Mouse (Mus musculus): Measurements from ENCODE around the gene A3galt2.
A peak's percentile ranks its signal among the peaks of the same experiment; 100 is the strongest.

A3galt2 gene

GRCm38 (mm10) chr4:128755064-128755463 is at the start of gene A3galt2:
TSS of gene A3galt2 (plus strand) at chr4:128755364.
- no peak for DNase-seq

GRCm38 (mm10) chr4:128706626-128707025 is 48.5 kb upstream of the A3galt2 start:
- no peak for DNase-seq

- no peak for DNase-seq
These were observed 47.8 kb upstream of the A3galt2 start for GRCm38 (mm10) chr4:128707384-128707783.

GRCm38 (mm10) chr4:128709061-128709780 is 45.9 kb upstream of the A3galt2 start:
- no peak for DNase-seq

DNA sequence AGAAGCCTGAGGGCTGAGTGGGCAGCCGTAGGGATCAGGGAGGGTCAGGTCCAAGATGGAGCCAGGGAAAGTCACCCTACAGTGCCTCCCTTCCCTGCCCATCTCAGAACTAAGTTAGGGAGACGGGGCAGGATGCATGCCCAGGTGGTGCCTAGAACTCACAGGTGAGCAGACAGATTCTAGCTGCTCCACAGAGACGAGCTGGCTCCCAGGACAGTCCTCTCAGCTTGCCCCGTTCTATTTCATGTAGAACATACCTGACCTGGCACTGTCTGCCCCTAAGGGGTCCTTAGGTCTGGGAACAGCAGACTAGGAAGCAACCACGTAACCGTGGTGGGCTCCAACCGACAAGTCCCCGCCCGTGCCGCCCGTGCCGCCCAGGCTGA is 45.4 kb upstream of the A3galt2 start:
- no peak for DNase-seq

DNA sequence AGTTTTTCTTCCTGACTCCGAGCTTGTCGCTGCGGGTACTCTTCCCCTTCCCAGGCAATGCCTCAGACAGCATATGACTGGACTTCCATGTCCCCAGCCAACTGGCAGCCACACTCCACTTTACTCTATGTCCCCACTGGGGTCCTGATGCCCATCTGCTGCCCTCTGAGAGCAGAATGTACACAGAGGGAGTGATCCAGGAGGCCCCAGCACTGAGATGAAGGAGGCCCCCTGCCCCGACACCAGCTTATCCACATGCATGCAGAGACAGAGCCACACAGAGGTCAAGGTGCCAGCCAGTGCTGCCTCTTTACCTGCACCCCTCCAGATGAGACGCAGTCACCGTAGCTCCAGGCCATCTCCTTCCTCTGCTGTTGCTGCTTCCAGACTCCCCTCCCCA is 44.9 kb upstream of the A3galt2 start:
- no peak for DNase-seq

DNA sequence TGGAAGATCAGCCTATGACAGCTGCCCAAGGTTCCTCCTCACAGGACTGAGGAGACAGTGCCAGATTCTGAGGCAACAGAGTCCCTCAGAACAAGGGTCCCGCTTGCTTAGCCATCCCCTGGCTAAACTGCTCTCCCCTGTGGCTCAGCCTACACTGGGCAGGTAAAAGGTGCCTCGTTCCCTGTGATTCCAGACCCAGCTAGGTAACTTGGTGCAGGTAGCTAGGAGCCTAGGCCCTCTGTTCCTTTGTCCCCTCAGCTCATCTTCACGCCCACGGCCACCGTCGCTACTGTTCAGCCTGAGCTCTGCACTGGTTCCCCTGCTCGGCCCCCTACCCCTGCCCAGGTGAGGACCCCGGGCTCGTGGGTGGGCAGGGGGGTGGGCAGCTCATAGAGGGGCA is 44.4 kb upstream of the A3galt2 start:
- no peak for DNase-seq

DNA sequence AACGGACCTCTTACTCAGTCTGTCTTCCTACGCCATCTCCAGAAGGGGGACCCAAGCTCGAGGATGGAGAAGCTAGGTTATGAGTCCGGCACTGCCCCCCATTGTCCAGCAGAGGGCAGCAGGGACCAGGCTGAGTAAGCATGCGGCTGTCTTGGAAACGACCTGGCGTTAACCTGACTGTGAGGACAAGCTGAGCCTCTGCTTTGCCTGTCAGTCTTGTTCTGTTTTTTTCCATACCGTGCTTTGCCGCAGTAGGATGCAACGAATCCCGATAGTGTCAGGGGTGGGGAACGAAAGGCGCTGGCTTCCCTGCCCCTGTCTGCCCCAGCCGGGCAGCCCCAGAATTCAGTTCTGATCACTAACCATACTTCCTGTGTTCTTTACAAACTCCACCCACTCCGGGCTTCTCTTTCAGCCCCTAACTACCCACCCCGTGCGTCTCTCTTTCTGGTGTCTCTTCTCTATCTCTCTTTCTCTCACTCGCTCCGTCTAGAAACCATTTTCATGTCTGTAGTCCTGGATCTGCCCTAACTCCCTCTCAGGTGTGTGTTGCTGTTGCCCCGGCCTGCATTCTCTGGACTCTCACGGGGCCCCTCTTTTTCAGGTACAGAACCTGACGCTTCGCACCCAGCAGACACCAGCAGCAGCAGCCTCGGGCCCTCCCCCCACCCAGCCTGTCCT is 43.6 kb upstream of the A3galt2 start:
- peak; percentile 78 to 88 for DNase-seq

DNA sequence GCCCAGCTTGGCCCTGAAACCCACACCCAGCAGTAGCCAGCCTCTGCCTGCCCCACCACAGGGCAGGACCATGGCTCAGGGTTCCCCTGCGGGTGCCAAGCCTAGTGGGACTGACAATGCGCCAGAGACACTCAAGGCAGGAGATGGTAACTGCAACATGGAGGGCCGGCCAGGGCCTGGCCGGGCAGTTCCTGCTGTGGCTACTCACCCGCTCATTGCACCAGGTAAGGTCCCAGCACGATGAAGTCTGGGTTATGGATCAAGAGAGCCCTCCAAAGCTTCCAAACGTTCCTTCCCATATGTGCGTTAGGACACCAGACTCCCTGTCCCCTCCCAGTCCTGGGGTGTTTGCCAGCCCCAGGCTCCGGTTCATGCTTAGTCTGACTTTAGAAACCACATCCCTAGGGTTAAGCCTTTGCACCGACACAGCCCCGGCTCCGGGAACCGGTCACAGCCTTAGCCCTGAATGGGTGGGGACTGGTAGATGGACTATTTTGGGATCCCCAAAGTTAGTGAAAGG is 43.0 kb upstream of the A3galt2 start:
- no peak for DNase-seq

GRCm38 (mm10) chr4:128712941-128713340 is 42.2 kb upstream of the A3galt2 start:
- DNase-seq, result no peak

- no peak for DNase-seq
These were observed 39.6 kb upstream of the A3galt2 start for GRCm38 (mm10) chr4:128715241-128716204.

DNA sequence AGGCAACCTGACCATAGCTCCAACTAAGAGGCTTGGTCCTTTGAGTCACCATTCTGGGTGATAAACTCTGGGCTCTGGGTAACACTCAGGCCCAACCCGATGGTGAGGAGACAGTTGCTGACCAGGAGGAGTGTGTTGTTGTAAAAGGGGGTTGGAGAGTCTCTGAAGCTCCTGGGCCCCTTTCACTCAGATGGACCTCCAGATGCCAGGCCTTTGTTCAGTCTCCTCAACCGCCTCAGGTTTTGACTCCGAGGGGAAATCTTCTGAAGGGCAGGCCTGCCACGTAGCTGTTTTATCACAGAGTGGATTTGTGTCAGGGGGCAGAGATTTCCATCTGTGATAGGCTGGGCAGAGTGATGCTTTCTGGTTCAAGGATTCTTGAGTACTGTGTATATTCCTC is 38.9 kb upstream of the A3galt2 start:
- DNase-seq, result no peak

DNA sequence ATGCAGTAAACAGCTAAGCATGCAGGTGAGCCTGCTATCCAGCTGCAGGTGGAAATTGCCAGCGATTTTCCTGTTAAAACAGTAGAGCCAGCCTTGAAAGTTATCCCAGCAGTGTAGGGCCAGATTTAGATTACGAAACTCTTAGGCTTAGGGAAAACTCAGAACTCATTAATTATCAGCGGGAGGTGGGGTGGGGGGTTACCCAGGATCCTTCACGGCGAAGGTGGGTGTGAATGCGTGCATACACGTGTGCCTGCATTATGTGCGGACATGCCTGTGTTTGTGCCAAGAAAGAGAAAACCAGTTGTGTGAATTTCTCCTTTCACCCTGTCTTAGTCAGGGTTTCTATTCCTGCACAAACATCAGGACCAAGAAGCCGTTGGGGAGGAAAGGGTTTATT is 38.4 kb upstream of the A3galt2 start:
- no peak for DNase-seq

- no peak for DNase-seq
These were observed 35.1 kb upstream of the A3galt2 start for GRCm38 (mm10) chr4:128720110-128720509.

DNA sequence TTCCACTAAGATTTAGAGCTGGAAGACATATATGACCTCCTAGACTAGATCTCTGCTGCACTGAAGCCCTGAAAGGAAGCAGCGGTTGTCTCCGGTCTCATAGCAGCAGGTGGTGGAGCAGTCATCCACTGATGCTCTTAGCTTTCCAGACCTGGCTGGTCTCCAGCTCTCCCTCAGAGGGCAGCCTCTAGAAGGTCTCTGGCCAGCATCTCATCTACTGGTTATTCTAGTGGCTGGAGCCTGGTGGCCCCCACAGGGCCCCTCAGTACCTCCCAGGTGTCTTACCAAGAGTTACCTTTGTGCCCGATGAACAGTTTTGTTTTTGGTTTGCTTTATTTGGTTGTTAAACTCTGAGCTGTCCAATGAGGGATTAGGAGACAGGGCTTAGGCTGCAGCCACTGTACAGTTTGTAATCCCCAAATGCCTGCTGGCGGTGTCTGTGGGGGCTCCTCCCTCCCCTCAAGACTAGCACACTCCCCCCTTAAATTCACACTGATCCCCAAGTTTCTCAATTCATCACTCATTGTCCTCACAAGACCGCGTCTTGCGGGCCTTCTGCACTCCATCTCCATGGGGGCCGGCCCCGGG is 34.0 kb upstream of the A3galt2 start:
- no peak for DNase-seq

DNA sequence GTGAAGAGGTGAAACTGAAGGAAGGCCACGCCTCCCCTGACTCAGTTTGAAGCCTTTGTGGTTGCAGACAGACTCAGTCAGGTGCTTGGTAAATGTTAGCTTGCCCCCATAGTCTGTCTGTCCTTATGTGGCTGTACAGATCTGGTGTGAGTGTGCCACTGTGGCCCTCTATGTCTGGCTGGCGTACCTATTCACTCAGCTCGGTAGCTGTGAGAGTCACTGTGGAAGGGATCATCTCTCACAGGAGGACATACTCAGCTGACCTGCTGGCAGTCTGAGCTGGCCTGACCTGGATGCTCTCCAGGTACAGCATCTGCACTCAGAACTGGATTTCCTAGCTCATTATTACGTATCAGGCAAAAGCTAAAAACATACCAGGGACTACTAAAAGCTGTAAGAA is 33.4 kb upstream of the A3galt2 start:
- DNase-seq, result no peak

- no peak for DNase-seq
These were observed 32.2 kb upstream of the A3galt2 start for GRCm38 (mm10) chr4:128722932-128723331.

- DNase-seq, result no peak
These were observed 31.7 kb upstream of the A3galt2 start for GRCm38 (mm10) chr4:128723431-128723830.

GRCm38 (mm10) chr4:128724059-128724458 is 31.1 kb upstream of the A3galt2 start:
- DNase-seq, result no peak

DNA sequence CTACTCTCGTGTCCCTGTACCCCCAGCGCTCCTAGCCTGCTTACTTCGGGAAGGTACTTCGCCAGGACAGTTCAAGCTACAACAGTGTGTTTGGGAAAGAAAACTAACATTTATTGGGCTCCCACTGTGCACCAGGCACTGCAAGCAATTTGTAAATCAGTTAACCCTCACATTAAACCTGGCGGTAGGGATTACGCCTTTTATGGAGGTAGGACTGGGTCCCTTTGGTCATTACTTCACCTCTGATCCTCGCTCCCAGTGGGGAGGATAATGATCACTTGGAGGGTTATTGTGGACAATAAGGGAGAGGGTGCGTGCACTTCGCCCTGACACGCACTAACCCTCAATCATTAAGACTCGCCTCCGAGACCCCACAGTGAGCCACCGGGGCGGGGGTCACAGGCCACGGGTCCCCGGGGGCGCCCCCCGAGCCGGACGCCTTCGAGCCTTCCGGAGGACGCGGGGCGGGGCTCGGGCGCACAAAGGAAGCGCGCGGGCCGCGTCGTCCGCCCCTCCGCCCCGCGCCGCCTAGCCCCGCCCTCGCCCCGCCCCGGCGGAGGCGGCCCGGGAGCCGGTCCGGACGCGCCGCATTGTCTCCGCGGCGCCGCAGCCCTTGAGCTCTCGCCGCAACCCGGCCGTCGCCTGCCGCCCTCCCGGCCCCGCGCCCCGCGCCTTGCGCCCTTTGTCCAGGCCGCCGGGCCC is 28.0 kb upstream of the A3galt2 start:
- peak; percentile 79 to 92 for DNase-seq

- peak in 1 of 2 experiments; percentile 43 for DNase-seq
These were observed 27.3 kb upstream of the A3galt2 start for GRCm38 (mm10) chr4:128727721-128728430.

Data from spleen, adult 18-20 months (tissue).